Mouse (Mus musculus) ovary, postnatal 36 days (tissue): ENCODE measurements around the gene Lpin2.

Experiments used
- DNase-seq: peaks from one replicate; pipeline ENCODE4 v3.0.0; 2022; ENCODE audit warnings: low spot score, mixed read lengths

The Lpin2 gene

DNA sequence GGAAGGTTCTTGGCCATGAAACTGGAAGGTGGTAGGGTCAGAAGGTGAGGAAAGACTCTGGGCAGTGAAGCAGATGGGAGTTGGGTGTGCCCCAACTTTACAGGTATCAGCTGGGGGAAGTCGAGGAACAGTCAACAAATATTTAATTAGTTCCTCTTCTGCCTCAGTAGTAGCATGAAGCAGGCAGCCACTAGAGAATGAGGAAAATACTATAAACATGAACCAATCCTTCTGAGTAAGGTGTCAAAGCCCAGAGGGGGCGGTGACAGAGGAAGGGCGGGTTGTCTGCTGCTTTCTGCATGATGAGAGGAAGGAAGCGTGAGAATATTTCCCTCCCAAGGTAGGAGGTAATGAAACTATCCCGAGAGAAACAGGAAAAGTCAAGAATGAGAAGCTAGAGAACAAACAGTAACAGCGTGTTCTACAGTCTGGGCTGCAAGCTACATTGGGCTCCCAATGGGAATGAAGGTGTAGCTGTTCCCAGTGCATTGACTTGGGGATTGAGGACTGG is at the start of gene Lpin2:
TSS of gene Lpin2 (plus strand) at position 350 of the 511 bp plus-strand sequence.
- DNase-seq: no peak

DNA sequence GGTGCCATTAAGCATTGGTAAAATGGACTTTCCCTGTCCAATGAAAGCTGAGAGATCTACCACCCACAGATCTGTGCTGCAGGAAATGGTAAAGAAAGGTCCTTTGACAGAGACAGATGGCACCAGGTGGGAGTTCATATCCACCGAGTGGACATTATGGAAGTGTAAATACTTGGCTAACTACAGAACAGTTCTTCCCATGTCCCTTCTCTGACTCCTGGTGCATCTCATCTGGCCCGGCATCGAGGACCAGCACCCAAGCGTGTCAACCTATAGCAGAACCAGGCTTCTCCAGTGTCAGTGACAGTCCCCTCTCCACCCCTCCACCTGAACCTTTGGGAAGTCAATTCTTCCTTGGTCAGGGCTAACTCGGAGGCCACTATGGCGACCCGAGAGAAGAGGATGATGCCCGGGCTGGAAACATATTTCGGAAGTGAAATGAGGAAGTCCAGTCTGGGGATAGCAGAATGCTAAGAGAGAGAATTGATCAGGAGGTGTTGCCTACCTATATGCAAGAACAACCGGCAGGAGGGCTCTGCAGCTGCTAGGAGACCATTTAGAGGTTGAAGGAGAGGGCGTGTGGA is 49.4 kb upstream of the Lpin2 start:
- DNase-seq: no peak

GRCm38 (mm10) chr17:71134441-71134955 is 47.9 kb upstream of the Lpin2 start:
- DNase-seq: no peak

DNA sequence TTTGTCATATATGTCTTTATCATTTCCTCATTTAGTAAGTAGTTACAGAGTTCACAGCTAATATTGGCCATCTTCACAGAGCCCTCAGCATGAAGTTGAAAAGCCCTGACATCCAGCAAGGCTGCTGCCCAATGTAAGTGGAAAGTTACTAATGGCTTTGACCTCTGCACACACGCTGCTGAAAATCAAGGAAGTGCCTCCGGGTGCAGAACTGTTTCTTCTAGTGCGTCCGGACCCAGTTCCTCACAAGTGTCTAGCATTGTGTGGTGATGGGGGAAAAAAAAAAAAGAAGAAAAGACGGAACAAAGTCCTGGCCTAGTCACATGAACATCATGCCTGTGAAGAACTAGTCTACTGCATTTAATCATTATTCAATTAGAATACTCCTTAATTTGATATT is 47.3 kb upstream of the Lpin2 start:
- no peak for DNase-seq

DNA sequence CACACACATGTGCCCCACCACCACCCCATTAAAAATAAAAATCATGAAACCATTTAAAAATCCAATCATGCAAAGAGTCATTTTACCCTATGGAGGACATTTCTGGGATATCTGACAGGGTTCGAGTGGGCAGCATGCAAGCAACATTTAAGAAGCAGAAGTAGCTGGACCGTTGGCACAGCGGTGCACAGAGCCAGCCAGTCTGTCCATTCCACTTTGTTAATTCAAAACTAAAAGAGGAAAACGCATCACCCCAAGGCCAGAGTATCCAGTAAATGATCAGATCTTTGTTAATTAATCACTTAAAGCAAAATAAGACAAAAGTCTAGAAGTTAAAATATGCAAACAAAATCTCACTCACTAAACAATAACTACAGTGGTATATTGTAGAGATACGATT is 46.5 kb upstream of the Lpin2 start:
- DNase-seq: no peak

GRCm38 (mm10) chr17:71136384-71137333 is 45.7 kb upstream of the Lpin2 start:
- no peak for DNase-seq

GRCm38 (mm10) chr17:71137334-71137721 is 45.0 kb upstream of the Lpin2 start:
- no peak for DNase-seq

GRCm38 (mm10) chr17:71142068-71142467 is 40.3 kb upstream of the Lpin2 start:
- DNase-seq: no peak

DNA sequence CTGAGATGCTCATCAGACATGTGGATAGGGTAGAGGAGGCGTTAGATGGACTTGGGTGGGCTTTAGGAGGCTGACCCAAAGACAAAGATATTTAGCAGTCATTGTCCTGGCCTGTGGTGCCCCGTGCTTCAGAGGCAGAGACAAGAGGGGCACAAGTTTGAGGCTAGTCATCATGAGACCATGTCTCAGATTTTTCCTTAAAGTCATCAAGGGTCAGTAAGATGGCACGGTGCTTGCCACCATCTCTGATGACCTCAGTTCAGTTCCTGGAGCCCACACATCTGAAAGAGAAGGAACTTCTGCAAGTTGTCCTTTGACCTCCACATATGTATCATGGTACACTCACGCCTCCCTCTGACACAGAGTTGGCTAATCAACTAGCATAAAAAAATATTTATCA is 39.2 kb upstream of the Lpin2 start:
- no peak for DNase-seq

DNA sequence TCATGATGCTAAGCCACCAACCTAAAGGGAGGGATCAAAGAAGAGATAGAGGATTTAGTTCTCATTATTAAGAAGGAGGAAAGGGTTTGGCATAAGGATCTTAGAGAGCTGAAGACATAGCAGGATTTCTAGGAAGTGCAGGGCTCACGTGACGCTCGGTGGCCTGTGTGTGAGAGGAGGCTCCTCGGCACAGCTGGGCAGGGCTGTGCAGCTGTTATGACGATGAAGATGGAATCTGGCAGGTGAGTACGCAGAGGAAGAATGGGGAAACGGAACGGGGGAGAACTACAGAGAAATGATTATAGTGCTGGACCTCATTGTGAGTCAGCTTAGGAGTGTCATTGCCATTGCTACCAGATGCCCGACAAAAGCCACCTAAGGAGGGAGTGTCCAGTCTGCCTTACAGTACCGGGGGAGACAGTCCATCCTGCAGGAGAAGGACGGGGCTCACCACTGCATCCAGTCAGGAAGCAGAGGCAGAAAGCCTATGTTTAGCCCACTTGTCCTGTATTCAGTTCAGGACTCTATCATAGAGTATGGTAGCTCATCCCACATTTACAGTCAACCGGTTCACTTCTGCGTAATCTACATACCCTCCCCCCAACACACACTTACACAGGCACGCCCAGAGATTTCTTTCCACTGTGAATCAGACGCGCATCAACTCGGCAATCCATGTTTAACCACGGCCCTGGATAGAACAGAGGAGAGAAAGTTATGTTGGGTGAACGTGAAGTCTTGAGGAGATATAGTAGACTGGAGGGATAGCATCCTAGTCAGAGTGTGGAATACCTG is 37.8 kb upstream of the Lpin2 start:
- no peak for DNase-seq

- no peak for DNase-seq
Measured at GRCm38 (mm10) chr17:71145248-71145961, 37.0 kb upstream of the Lpin2 start.

- DNase-seq: no peak
Measured at GRCm38 (mm10) chr17:71153356-71153755, 29.0 kb upstream of the Lpin2 start.

DNA sequence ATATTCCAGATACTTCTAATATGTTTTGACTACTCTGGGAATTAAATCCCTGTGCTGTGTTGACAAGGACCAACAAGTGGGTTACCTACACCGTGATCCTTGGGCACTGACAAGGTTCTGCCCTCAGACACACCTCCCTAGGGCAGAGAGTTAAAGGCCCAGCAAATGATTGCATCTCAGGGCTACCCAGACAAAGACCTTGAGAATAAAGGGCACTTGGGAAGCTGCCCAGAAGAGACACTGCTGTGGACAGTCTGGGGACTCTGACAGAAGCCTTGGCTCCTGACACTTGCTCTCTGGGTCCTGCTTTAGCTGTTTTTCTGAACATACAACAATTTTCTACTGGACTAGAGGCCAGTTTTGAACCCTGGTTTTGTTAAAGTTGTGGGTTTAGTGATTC is 27.1 kb upstream of the Lpin2 start:
- no peak for DNase-seq

GRCm38 (mm10) chr17:71159152-71159567 is 23.2 kb upstream of the Lpin2 start:
- DNase-seq: no peak

GRCm38 (mm10) chr17:71159720-71160119 is 22.6 kb upstream of the Lpin2 start:
- DNase-seq: no peak

- DNase-seq: no peak
Measured at GRCm38 (mm10) chr17:71160244-71160995, 21.9 kb upstream of the Lpin2 start.

- no peak for DNase-seq
Measured at GRCm38 (mm10) chr17:71164991-71165390, 17.4 kb upstream of the Lpin2 start.

DNA sequence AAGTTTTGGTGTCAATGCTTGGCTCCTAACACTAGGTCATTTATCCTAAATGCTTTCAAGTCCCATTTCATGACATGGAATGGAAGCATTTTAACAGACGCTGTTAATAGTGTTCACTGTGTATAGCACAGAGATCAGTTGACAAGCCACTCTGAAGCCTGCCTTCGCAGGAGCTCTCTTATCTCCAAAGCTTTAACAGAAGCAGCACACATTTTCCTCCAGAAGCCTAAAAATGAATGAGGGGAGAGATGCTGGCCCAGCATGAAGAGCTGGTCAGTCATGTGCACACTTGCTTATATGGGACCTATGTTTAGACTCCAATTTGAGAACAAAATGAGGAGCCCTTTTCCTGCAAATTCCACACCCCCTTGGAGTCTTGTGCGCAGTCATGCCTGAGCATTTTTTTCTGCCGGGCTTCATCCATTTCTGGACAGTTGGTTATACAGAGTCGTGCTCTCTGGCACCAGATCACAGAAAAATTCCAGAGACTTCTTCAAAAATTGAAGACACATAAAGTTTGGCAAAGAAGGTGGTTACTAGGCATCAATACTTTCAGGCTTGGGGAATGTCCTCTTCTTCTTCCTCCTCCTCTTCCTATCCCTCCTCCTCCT is 14.1 kb upstream of the Lpin2 start:
- no peak for DNase-seq

- DNase-seq: no peak
Measured at GRCm38 (mm10) chr17:71168846-71169245, 13.5 kb upstream of the Lpin2 start.

- DNase-seq: no peak
Measured at GRCm38 (mm10) chr17:71169639-71170038, 12.7 kb upstream of the Lpin2 start.
